Mouse (Mus musculus) neutrophil, adult 5-6 weeks (primary cell): ENCODE results near the gene C530025M09Rik. TPM values are rescaled to one million over a fixed set of nuclear protein-coding genes. Genes with fewer than 3 reads are reported as not detected.

Experiments
- ATAC-seq: fragments of 151-379, 151-347 bp; 2 replicates; pipeline ENCODE4 v1.8.0; 2017; ENCODE audit warnings: mild to moderate bottlenecking, moderate TSS enrichment; ENCODE audit not compliant: insufficient number of reproducible peaks, poor library complexity, low FRiP score, severe bottlenecking; ENCODE audit errors: extremely low read depth
- total RNA-seq: library from RNA; stranded (forward); fragments of 200-1000 nt; gene quantifications from 2 replicates; pipeline ENCODE4 v1.2.3, GENCODE M21; 2017

C530025M09Rik gene
- total RNA-seq, 1 experiment from 2014 or later, result not detected

GRCm38 (mm10) chr2:149812899-149813298 lies 18.1 kb downstream of the C530025M09Rik start:
- no peak for ATAC-seq

- no peak for ATAC-seq
Measured at GRCm38 (mm10) chr2:149805256-149805655, 25.8 kb downstream of the C530025M09Rik start.

GRCm38 (mm10) chr2:149804599-149805140 lies 26.3 kb downstream of the C530025M09Rik start:
- no peak for ATAC-seq

GRCm38 (mm10) chr2:149798613-149799012 lies 32.4 kb downstream of the C530025M09Rik start:
- no peak for ATAC-seq

Other genes with a start within 250 kb of the C530025M09Rik start
- not detected in 2 replicates for gene Syndig1, start 2.0 kb downstream of the C530025M09Rik start, total RNA-seq